Mouse (Mus musculus) midbrain, embryonic 14.5 days (tissue): ENCODE results near the gene Rcn2. TPM values are rescaled to one million over a fixed set of nuclear protein-coding genes. Genes with fewer than 3 reads are reported as not detected.
"Not testable (repeated sequence)": the region's sequence is repeated elsewhere in the genome, so short reads cannot be mapped to it uniquely, and the experiment has no call there.

Experiments
- ATAC-seq: fragments of 200-750 bp; cut with Nextera tagmentation; 2 replicates; pipeline ENCODE4 v1.8.0; 2017; ENCODE audit warnings: moderate number of reproducible peaks, moderate library complexity; ENCODE audit not compliant: low FRiP score, low TSS enrichment
- DNase-seq: peaks from one replicate; pipeline ENCODE4 v3.0.0-alpha.2; 2015
- H3K27ac ChIP-seq: fragments of 300-500 bp; sonication (generic); replicated peaks from 2 replicates; pipeline ENCODE4 v1.5.1; 2014; ENCODE audit warnings: mild to moderate bottlenecking, low read depth, low read length, moderate library complexity
- H3K27me3 ChIP-seq: fragments of 300-500 bp; sonication (generic); 2 replicates; pipeline ENCODE4 v1.6.1; 2014; ENCODE audit warnings: low read length, control low read depth, mixed read lengths; ENCODE audit not compliant: control insufficient read depth, insufficient read depth
- H3K36me3 ChIP-seq: fragments of 300-500 bp; sonication (generic); 2 replicates; pipeline ENCODE4 v1.6.1; 2014; ENCODE audit warnings: low read length, control low read depth; ENCODE audit not compliant: control insufficient read depth, insufficient read depth
- H3K4me1 ChIP-seq: fragments of 300-500 bp; sonication (generic); 2 replicates; pipeline ENCODE4 v1.6.1; 2014; ENCODE audit warnings: mild to moderate bottlenecking, antibody characterized with exemption, low read length, control low read depth; ENCODE audit not compliant: control insufficient read depth, insufficient read depth
- H3K4me2 ChIP-seq: fragments of 300-500 bp; sonication (generic); 2 replicates; pipeline ENCODE4 v1.6.1; 2014; ENCODE audit warnings: mild to moderate bottlenecking, low read length, moderate library complexity
- H3K4me3 ChIP-seq: fragments of 300-500 bp; sonication (generic); replicated peaks from 2 replicates; pipeline ENCODE4 v1.5.1; 2014; ENCODE audit warnings: low read depth, low read length
- H3K9ac ChIP-seq: fragments of 300-500 bp; sonication (generic); replicated peaks from 2 replicates; pipeline ENCODE4 v1.6.1; 2014; ENCODE audit warnings: mild to moderate bottlenecking, low read length, moderate library complexity
- H3K9me3 ChIP-seq: fragments of 300-500 bp; sonication (generic); 2 replicates; pipeline ENCODE4 v1.6.1; 2016; ENCODE audit warnings: low read length, control low read depth, mixed read lengths; ENCODE audit not compliant: control insufficient read depth
- WGBS: fragments of 180-500 bp; shearing (Covaris S2); extraction: QIAGEN DNeasy Blood & Tissue Kit; methylation state at CpG from one replicate; pipeline ENCODE4 v1.1.7; 2014; 5-methylcytosine and 5-hydroxymethylcytosine counted together
- polyA plus RNA-seq: library from polyadenylated mRNA; unstranded; fragments of >200 nt; fragmentation: Nextera tagmentation; extraction: Ambion mirVana; gene quantifications from 2 replicates; pipeline ENCODE4 v1.2.1, GENCODE M21; 2014

Rcn2 gene
- 292 and 344 TPM in 2 replicates for polyA plus RNA-seq

GRCm38 (mm10) chr9:56041372-56042180 lies at the start of gene Rcn2:
Gene Rcn2 (plus strand): TSS chr9:56041845.
- peak within 1 kb of the TSS; percentile 100 for H3K9ac ChIP-seq
- WGBS = under 1% methylated on average over 48 of the region's 49 CpGs
- peak within 1 kb of the TSS; percentile 98 for H3K27ac ChIP-seq
- ATAC-seq (peak; percentile 100), DNase-seq (peak; percentile 97)
- peak within 1 kb of the TSS; percentile 80 for H3K4me2 ChIP-seq
- no peaks in the 10 kb centered on the region for H3K27me3 ChIP-seq
- peaks cover 16% of the 10 kb centered on the region for H3K4me1 ChIP-seq
- peaks cover 15% of the 10 kb centered on the region for H3K36me3 ChIP-seq
- H3K4me3 ChIP-seq = peak within 1 kb of the TSS; percentile 81
- no peaks in the 10 kb centered on the region for H3K9me3 ChIP-seq

- H3K9ac ChIP-seq, H3K4me3 ChIP-seq, H3K27ac ChIP-seq, H3K9me3 ChIP-seq, H3K4me1 ChIP-seq, ATAC-seq, DNase-seq, H3K27me3 ChIP-seq, H3K36me3 ChIP-seq, H3K4me2 ChIP-seq: not testable (repeated sequence)
- no CpG with 5 or more reads among the region's 2 CpGs for WGBS
Measured at GRCm38 (mm10) chr9:56004679-56005078, 37.0 kb upstream of the Rcn2 start.

GRCm38 (mm10) chr9:56010450-56010849 lies 31.2 kb upstream of the Rcn2 start, which contains the start of gene 4930563M21Rik:
Gene 4930563M21Rik (minus strand): TSS chr9:56010550.
- Histone ChIP-seq H3K9me3 (no peaks in the 10 kb centered on the region), H3K4me1 (no peaks in the 10 kb centered on the region), H3K27me3 (no peaks in the 10 kb centered on the region), H3K9ac (no peak within 1 kb of the TSS), H3K36me3 (no peaks in the 10 kb centered on the region), H3K4me3 (no peak within 1 kb of the TSS), H3K4me2 (no peak within 1 kb of the TSS), H3K27ac (no peak within 1 kb of the TSS)
- 84% methylated on average over 4 of the region's 4 CpGs for WGBS
- DNase-seq (no peak), ATAC-seq (no peak)

- no peak overlapping the region for H3K4me3 ChIP-seq
- DNase-seq (no peak), ATAC-seq (no peak)
- H3K4me2 ChIP-seq = no peak overlapping the region
- no peak overlapping the region for H3K27ac ChIP-seq
- no peaks in the 10 kb centered on the region for H3K36me3 ChIP-seq
- H3K4me1 ChIP-seq = no peaks in the 10 kb centered on the region
- no peak overlapping the region for H3K9ac ChIP-seq
- no peaks in the 10 kb centered on the region for H3K9me3 ChIP-seq
- no peaks in the 10 kb centered on the region for H3K27me3 ChIP-seq
- 64% methylated on average over 2 of the region's 2 CpGs for WGBS
Measured at GRCm38 (mm10) chr9:56024772-56025171, 16.9 kb upstream of the Rcn2 start.

- no peak overlapping the region for H3K27ac ChIP-seq
- no peak overlapping the region for H3K4me3 ChIP-seq
- H3K9me3 ChIP-seq = no peaks in the 10 kb centered on the region
- WGBS = 88% methylated on average over 16 of the region's 16 CpGs
- no peaks in the 10 kb centered on the region for H3K4me1 ChIP-seq
- DNase-seq = no peak
- H3K36me3 ChIP-seq = no peaks in the 10 kb centered on the region
- ATAC-seq = no peak
- H3K4me2 ChIP-seq = no peak overlapping the region
- no peaks in the 10 kb centered on the region for H3K27me3 ChIP-seq
- no peak overlapping the region for H3K9ac ChIP-seq
Measured at GRCm38 (mm10) chr9:56027292-56027691, 14.4 kb upstream of the Rcn2 start.

- no peaks in the 10 kb centered on the region for H3K4me1 ChIP-seq
- no peak overlapping the region for H3K4me2 ChIP-seq
- H3K9me3 ChIP-seq = no peaks in the 10 kb centered on the region
- no peak overlapping the region for H3K27ac ChIP-seq
- DNase-seq (no peak), ATAC-seq (no peak)
- no peaks in the 10 kb centered on the region for H3K36me3 ChIP-seq
- H3K4me3 ChIP-seq = no peak overlapping the region
- no peak overlapping the region for H3K9ac ChIP-seq
- H3K27me3 ChIP-seq = no peaks in the 10 kb centered on the region
- 79% methylated on average over 3 of the region's 3 CpGs for WGBS
Measured at GRCm38 (mm10) chr9:56032219-56032618, 9.4 kb upstream of the Rcn2 start.

GRCm38 (mm10) chr9:56042181-56042621 lies 556 bp downstream of the Rcn2 start:
- peak; percentile 73; the same call in 1 of the 2 replicates for ATAC-seq

GRCm38 (mm10) chr9:56053796-56054195 lies 12.2 kb downstream of the Rcn2 start:
- no peaks in the 10 kb centered on the region for H3K4me1 ChIP-seq
- no peak for ATAC-seq
- 91% methylated on average over 3 of the region's 3 CpGs for WGBS
- H3K4me2 ChIP-seq = no peak overlapping the region
- no peak overlapping the region for H3K9ac ChIP-seq
- DNase-seq = no peak
- no peak overlapping the region for H3K27ac ChIP-seq
- no peaks in the 10 kb centered on the region for H3K27me3 ChIP-seq
- no peaks in the 10 kb centered on the region for H3K9me3 ChIP-seq
- peaks cover 65% of the 10 kb centered on the region for H3K36me3 ChIP-seq
- H3K4me3 ChIP-seq = no peak overlapping the region

More at GRCm38 (mm10) chr9:56042181-56042621, 556 bp downstream of the Rcn2 start:
- peak overlapping the region; percentile 81 for H3K4me3 ChIP-seq
- no peak for DNase-seq
- peaks cover 16% of the 10 kb centered on the region for H3K4me1 ChIP-seq
- H3K9ac ChIP-seq = peak overlapping the region; percentile 100
- H3K27me3 ChIP-seq = no peaks in the 10 kb centered on the region
- no peaks in the 10 kb centered on the region for H3K9me3 ChIP-seq
- H3K4me2 ChIP-seq = peak overlapping the region; percentile 80
- 0% methylated on average over 16 of the region's 16 CpGs for WGBS
- H3K36me3 ChIP-seq = peaks cover 15% of the 10 kb centered on the region
- peak overlapping the region; percentile 98 for H3K27ac ChIP-seq

GRCm38 (mm10) chr9:56056147-56056546 lies 14.5 kb downstream of the Rcn2 start:
- Histone ChIP-seq H3K4me3 (no peak overlapping the region), H3K4me1 (no peaks in the 10 kb centered on the region), H3K9ac (no peak overlapping the region), H3K9me3 (no peaks in the 10 kb centered on the region), H3K27ac (no peak overlapping the region), H3K27me3 (no peaks in the 10 kb centered on the region), H3K36me3 (peaks cover 83% of the 10 kb centered on the region), H3K4me2 (no peak overlapping the region)
- DNase-seq (no peak), ATAC-seq (no peak)
- 96% methylated on average over 6 of the region's 6 CpGs for WGBS
